Mouse (Mus musculus): ENCODE measurements around the gene Ly6g5b. TPM values are rescaled to one million over a fixed set of nuclear protein-coding genes. Genes with fewer than 3 reads are reported as not detected.

Ly6g5b gene
- 0.45 and 0.78 TPM in 2 replicates for polyA plus RNA-seq (2014; fragmentation: Nextera tagmentation; extraction: Ambion mirVana)

- no peak within 1 kb of the TSS for H3K27ac ChIP-seq (ENCODE audit: low read depth, low read length)
- H3K27me3 ChIP-seq (ENCODE audit: control insufficient read depth, insufficient read depth, low read length) = no peaks in the 10 kb centered on the region
- no peak within 1 kb of the TSS for H3K4me3 ChIP-seq (ENCODE audit: low read depth, low read length)
- ATAC-seq (ENCODE audit: insufficient read depth, low FRiP score, low TSS enrichment) (no peak), DNase-seq (ENCODE audit: low spot score) (no peak)
- H3K36me3 ChIP-seq (ENCODE audit: control insufficient read depth, insufficient read depth, low read length) = peaks cover 12% of the 10 kb centered on the region
- no peaks in the 10 kb centered on the region for H3K9me3 ChIP-seq (ENCODE audit: control insufficient read depth, low read length)
- 88% methylated on average over 8 of the region's 8 CpGs for WGBS
- no peak within 1 kb of the TSS for H3K4me2 ChIP-seq (ENCODE audit: low read depth)
- peaks cover 4% of the 10 kb centered on the region; the same call in 1 of the 2 replicates for H3K4me1 ChIP-seq (ENCODE audit: control insufficient read depth, insufficient read depth, low read length)
- H3K9ac ChIP-seq (ENCODE audit: low read length) = no peak within 1 kb of the TSS
Observed at GRCm38 (mm10) chr17:35115046-35116019, at the start of gene Ly6g5b. Gene Ly6g5b (minus strand): TSS chr17:35115428.

DNA sequence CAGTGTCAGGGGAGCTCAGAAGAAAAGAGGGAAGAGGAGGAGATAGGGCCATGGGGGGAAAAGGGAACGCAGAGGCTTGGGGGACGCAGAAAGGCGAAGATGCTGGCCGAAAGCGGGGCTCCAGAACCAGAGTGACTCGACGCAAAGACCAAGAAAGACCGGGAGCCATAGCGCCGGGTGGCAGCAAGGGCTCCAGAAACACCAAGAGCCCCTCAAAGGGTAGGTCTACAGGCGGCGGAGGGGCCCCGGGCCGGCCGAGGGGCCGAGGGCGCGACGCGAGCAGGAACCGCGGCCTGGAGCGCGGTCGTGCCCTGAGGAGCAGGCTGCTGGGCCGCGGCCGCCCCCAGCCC is 49.0 kb upstream of the Ly6g5b start:
- DNase-seq (ENCODE audit: low spot score) (no peak), ATAC-seq (ENCODE audit: insufficient read depth, low FRiP score, low TSS enrichment) (no peak)
- WGBS = 0% methylated on average over 15 of the region's 28 CpGs
- Histone ChIP-seq H3K4me2 (ENCODE audit: low read depth) (peak overlapping the region; percentile 79), H3K4me3 (ENCODE audit: low read depth, low read length) (peak overlapping the region; percentile 86), H3K4me1 (ENCODE audit: control insufficient read depth, insufficient read depth, low read length) (peaks cover 16% of the 10 kb centered on the region), H3K9ac (ENCODE audit: low read length) (peak overlapping the region; percentile 99), H3K27ac (ENCODE audit: low read depth, low read length) (peak overlapping the region; percentile 92), H3K27me3 (ENCODE audit: control insufficient read depth, insufficient read depth, low read length) (no peaks in the 10 kb centered on the region), H3K9me3 (ENCODE audit: control insufficient read depth, low read length) (no peaks in the 10 kb centered on the region), H3K36me3 (ENCODE audit: control insufficient read depth, insufficient read depth, low read length) (peaks cover 25% of the 10 kb centered on the region)

- 21% methylated on average over 8 of the region's 8 CpGs for whole genome bisulfite sequencing
- Histone ChIP-seq H3K27ac (ENCODE audit: low read depth, low read length) (peak overlapping the region; percentile 92; the same call in 1 of the 2 replicates), H3K36me3 (ENCODE audit: control insufficient read depth, insufficient read depth, low read length) (peaks cover 32% of the 10 kb centered on the region), H3K27me3 (ENCODE audit: control insufficient read depth, insufficient read depth, low read length) (no peaks in the 10 kb centered on the region), H3K9ac (ENCODE audit: low read length) (peak overlapping the region; percentile 99), H3K4me2 (ENCODE audit: low read depth) (peak overlapping the region; percentile 79), H3K4me1 (ENCODE audit: control insufficient read depth, insufficient read depth, low read length) (peaks cover 16% of the 10 kb centered on the region), H3K9me3 (ENCODE audit: control insufficient read depth, low read length) (no peaks in the 10 kb centered on the region), H3K4me3 (ENCODE audit: low read depth, low read length) (peak overlapping the region; percentile 86)
- DNase-seq (ENCODE audit: low spot score) (no peak), ATAC-seq (ENCODE audit: insufficient read depth, low FRiP score, low TSS enrichment) (no peak)
Observed at GRCm38 (mm10) chr17:35163326-35164081, 48.3 kb upstream of the Ly6g5b start.

- 73% methylated on average over 12 of the region's 12 CpGs for WGBS
- H3K4me1 ChIP-seq (ENCODE audit: control insufficient read depth, insufficient read depth, low read length) = peaks cover 16% of the 10 kb centered on the region
- ATAC-seq (ENCODE audit: insufficient read depth, low FRiP score, low TSS enrichment) (no peak), DNase-seq (ENCODE audit: low spot score) (no peak)
- peak overlapping the region; percentile 86 for H3K4me3 ChIP-seq (ENCODE audit: low read depth, low read length)
- H3K27me3 ChIP-seq (ENCODE audit: control insufficient read depth, insufficient read depth, low read length) = no peaks in the 10 kb centered on the region
- peak overlapping the region; percentile 99 for H3K9ac ChIP-seq (ENCODE audit: low read length)
- H3K9me3 ChIP-seq (ENCODE audit: control insufficient read depth, low read length) = no peaks in the 10 kb centered on the region
- H3K36me3 ChIP-seq (ENCODE audit: control insufficient read depth, insufficient read depth, low read length) = peaks cover 39% of the 10 kb centered on the region
- no peak overlapping the region for H3K27ac ChIP-seq (ENCODE audit: low read depth, low read length)
- H3K4me2 ChIP-seq (ENCODE audit: low read depth) = peak overlapping the region; percentile 79
Observed at GRCm38 (mm10) chr17:35162730-35163129, 47.5 kb upstream of the Ly6g5b start.

GRCm38 (mm10) chr17:35162121-35162520 is 46.9 kb upstream of the Ly6g5b start:
- no peak for DNase-seq (ENCODE audit: low spot score)
- Histone ChIP-seq H3K4me2 (ENCODE audit: low read depth) (peak overlapping the region; percentile 79; the same call in 1 of the 2 replicates), H3K9me3 (ENCODE audit: control insufficient read depth, low read length) (no peaks in the 10 kb centered on the region), H3K27me3 (ENCODE audit: control insufficient read depth, insufficient read depth, low read length) (no peaks in the 10 kb centered on the region), H3K4me1 (ENCODE audit: control insufficient read depth, insufficient read depth, low read length) (peaks cover 16% of the 10 kb centered on the region), H3K9ac (ENCODE audit: low read length) (peak overlapping the region; percentile 99; the same call in 1 of the 2 replicates), H3K4me3 (ENCODE audit: low read depth, low read length) (no peak overlapping the region), H3K36me3 (ENCODE audit: control insufficient read depth, insufficient read depth, low read length) (peaks cover 45% of the 10 kb centered on the region), H3K27ac (ENCODE audit: low read depth, low read length) (no peak overlapping the region)
- ATAC-seq (ENCODE audit: insufficient read depth, low FRiP score, low TSS enrichment) = no peak
- WGBS = 84% methylated on average over 14 of the region's 14 CpGs

GRCm38 (mm10) chr17:35161421-35161820 is 46.2 kb upstream of the Ly6g5b start:
- no peak overlapping the region for H3K27ac ChIP-seq (ENCODE audit: low read depth, low read length)
- peaks cover 52% of the 10 kb centered on the region for H3K36me3 ChIP-seq (ENCODE audit: control insufficient read depth, insufficient read depth, low read length)
- H3K9ac ChIP-seq (ENCODE audit: low read length) = no peak overlapping the region
- H3K9me3 ChIP-seq (ENCODE audit: control insufficient read depth, low read length) = no peaks in the 10 kb centered on the region
- no peak for DNase-seq (ENCODE audit: low spot score)
- H3K4me2 ChIP-seq (ENCODE audit: low read depth) = no peak overlapping the region
- no peak for ATAC-seq (ENCODE audit: insufficient read depth, low FRiP score, low TSS enrichment)
- H3K4me1 ChIP-seq (ENCODE audit: control insufficient read depth, insufficient read depth, low read length) = peaks cover 16% of the 10 kb centered on the region
- WGBS = 86% methylated on average over 11 of the region's 11 CpGs
- no peak overlapping the region for H3K4me3 ChIP-seq (ENCODE audit: low read depth, low read length)
- no peaks in the 10 kb centered on the region for H3K27me3 ChIP-seq (ENCODE audit: control insufficient read depth, insufficient read depth, low read length)

DNA sequence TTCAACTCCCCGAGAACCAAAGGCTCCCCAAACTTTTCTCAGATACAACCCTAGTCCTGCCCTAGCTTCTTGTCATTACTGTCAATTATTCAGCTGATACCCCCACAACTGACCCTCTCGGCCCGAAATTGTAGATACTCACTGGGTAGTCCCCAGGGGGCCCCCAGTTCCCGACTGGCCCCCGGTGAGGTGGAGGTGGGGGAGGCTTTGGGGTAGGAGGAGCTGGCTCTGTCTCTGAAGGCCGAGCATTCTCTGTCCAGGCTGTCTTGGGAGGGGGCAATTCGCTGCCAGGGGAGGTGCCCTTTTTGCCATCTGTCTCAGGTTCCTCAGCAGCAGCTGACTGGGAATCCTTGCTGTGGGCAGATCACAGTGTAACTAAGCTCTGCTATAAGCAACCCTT is 44.4 kb upstream of the Ly6g5b start:
- 93% methylated on average over 7 of the region's 7 CpGs for WGBS
- no peak overlapping the region for H3K4me3 ChIP-seq (ENCODE audit: low read depth, low read length)

DNA sequence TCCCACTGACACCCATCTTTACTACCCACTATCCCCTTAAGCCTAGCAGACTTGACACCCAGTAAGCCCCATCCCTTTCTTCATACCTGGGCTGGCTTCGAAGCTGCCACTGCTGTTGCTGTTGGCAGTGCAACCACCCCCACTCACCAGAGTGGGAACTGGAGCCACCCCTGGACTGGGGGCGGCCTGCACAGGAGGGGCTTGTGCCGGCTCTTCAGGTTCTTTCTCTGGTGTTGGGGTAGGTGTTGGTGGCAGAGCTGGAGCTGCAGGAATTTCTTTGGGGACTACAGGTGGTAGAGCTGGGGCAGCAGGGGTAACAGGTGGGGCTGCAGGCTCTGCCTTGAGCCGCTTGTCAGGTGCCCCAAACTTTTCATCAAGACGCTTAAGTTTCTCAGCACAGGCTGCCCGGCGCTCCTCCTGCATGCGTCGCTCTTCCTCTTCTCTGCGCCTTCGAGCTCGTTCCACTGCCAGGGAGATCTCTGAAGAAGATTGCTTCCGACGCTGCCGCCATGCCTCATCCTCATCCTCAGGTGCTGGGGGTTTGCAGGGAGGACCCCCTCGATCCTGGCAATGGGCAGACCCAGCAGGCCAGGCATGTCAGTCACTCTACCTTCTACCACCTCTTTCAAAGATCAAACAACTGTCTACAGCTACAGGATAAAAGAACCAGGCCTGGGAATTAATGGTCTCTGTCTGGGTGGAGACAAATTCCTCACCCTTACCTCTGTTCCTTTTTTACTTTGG is 43.8 kb upstream of the Ly6g5b start:
- Histone ChIP-seq H3K4me1 (ENCODE audit: control insufficient read depth, insufficient read depth, low read length) (peaks cover 8% of the 10 kb centered on the region), H3K4me3 (ENCODE audit: low read depth, low read length) (no peak overlapping the region), H3K27me3 (ENCODE audit: control insufficient read depth, insufficient read depth, low read length) (no peaks in the 10 kb centered on the region), H3K9ac (ENCODE audit: low read length) (no peak overlapping the region), H3K9me3 (ENCODE audit: control insufficient read depth, low read length) (no peaks in the 10 kb centered on the region), H3K36me3 (ENCODE audit: control insufficient read depth, insufficient read depth, low read length) (peaks cover 76% of the 10 kb centered on the region), H3K27ac (ENCODE audit: low read depth, low read length) (no peak overlapping the region), H3K4me2 (ENCODE audit: low read depth) (no peak overlapping the region)
- ATAC-seq (ENCODE audit: insufficient read depth, low FRiP score, low TSS enrichment) (no peak), DNase-seq (ENCODE audit: low spot score) (no peak)
- 97% methylated on average over 16 of the region's 16 CpGs for WGBS

More for the DNA sequence above, 44.4 kb upstream of the Ly6g5b start:
- no peak for ATAC-seq (ENCODE audit: insufficient read depth, low FRiP score, low TSS enrichment)
- H3K9me3 ChIP-seq (ENCODE audit: control insufficient read depth, low read length) = no peaks in the 10 kb centered on the region
- no peaks in the 10 kb centered on the region for H3K27me3 ChIP-seq (ENCODE audit: control insufficient read depth, insufficient read depth, low read length)
- no peak overlapping the region for H3K27ac ChIP-seq (ENCODE audit: low read depth, low read length)
- H3K9ac ChIP-seq (ENCODE audit: low read length) = no peak overlapping the region
- no peak for DNase-seq (ENCODE audit: low spot score)
- peaks cover 70% of the 10 kb centered on the region for H3K36me3 ChIP-seq (ENCODE audit: control insufficient read depth, insufficient read depth, low read length)
- H3K4me2 ChIP-seq (ENCODE audit: low read depth) = no peak overlapping the region
- peaks cover 8% of the 10 kb centered on the region for H3K4me1 ChIP-seq (ENCODE audit: control insufficient read depth, insufficient read depth, low read length)
